Mouse (Mus musculus): ENCODE data around the gene Rassf3. TPM values are rescaled to one million over a fixed set of nuclear protein-coding genes. Genes with fewer than 3 reads are reported as not detected.

Gene Rassf3
- total RNA-seq, 4 experiments from 2014 or later = 9.3 to 20.4 (median 15.3) TPM

GRCm38 (mm10) chr10:121462162-121462881, 13.8 kb downstream of the Rassf3 start:
- DNase-seq (ENCODE audit: low spot score in 2 of 2) = no peak

DNA sequence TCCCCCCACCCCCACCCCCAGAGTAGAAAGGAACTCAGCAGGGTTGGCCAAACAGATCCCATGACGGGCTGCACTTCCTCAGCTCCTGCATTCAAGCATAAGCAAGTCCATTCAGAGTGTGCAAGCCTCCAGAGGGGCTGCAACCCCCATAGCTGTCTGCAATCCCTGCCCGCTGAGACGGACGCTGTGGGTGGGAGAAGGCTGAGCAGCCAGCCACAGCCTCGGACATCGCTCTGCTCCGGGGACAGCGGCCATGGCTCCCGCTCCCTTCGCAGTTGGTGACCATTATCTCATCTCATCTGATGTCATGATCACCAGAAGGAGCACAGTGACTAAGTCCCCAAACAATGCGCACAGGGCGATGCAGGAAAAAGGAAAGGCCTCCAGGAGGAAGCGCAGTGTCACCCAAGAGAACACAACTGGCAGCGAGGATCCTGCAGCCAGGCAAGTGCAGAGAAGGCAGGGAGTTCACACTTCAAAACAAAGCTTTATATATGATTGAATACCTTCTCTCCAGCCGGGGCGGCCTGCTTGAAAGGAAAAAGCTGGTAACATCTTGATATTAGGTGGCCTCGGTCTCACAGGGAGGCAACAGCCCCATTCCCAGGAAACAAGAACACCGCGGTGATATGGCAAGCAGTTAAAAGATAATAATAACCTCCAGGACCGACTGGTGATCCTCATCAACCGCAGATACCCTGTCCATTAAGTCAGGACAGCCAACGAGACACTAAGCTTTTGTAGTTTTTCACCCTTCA, 14.6 kb downstream of the Rassf3 start:
- no peak for DNase-seq (ENCODE audit: low spot score in 2 of 2)

GRCm38 (mm10) chr10:121459124-121459853, 16.9 kb downstream of the Rassf3 start:
- no peak for DNase-seq (ENCODE audit: low spot score in 2 of 2)

- DNase-seq (ENCODE audit: low spot score in 2 of 2) = no peak
Measured at GRCm38 (mm10) chr10:121458408-121458807, 17.7 kb downstream of the Rassf3 start.

GRCm38 (mm10) chr10:121457381-121457780, 18.8 kb downstream of the Rassf3 start:
- DNase-seq (ENCODE audit: low spot score in 2 of 2) = no peak

- DNase-seq (ENCODE audit: low spot score in 2 of 2) = no peak
Measured at GRCm38 (mm10) chr10:121455517-121455916, 20.6 kb downstream of the Rassf3 start.

- DNase-seq (ENCODE audit: low spot score in 2 of 2) = no peak
Measured at GRCm38 (mm10) chr10:121454708-121455475, 21.3 kb downstream of the Rassf3 start.

DNA sequence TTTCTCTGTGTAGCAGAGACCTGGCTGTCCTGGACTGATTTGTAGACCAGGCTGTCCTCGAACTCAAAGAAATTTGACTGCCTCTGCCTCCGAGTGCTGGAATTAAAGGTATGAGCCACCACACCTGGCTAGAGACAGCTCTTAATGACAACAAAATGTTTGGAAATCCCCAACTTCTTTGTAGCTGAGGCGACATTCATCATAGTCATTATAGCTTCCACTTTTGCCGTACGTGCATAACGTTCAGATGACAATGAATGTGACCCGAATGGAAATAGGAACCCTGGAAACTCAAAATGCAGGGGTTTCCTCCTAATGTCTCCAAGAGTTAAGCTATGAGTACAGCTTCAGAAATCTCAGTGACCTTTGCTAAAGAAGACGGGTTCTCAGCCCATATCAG, 22.1 kb downstream of the Rassf3 start:
- no peak for DNase-seq (ENCODE audit: low spot score in 2 of 2)

- no peak for DNase-seq (ENCODE audit: low spot score in 2 of 2)
Measured at GRCm38 (mm10) chr10:121445808-121446207, 30.3 kb downstream of the Rassf3 start.

- no peak for DNase-seq (ENCODE audit: low spot score in 2 of 2)
Measured at GRCm38 (mm10) chr10:121444198-121444597, 31.9 kb downstream of the Rassf3 start.

GRCm38 (mm10) chr10:121443791-121444190, 32.4 kb downstream of the Rassf3 start:
- no peak for DNase-seq (ENCODE audit: low spot score in 2 of 2)

GRCm38 (mm10) chr10:121439310-121439731, 36.8 kb downstream of the Rassf3 start:
- DNase-seq (ENCODE audit: low spot score in 2 of 2) = no peak

GRCm38 (mm10) chr10:121438109-121438508, 38.0 kb downstream of the Rassf3 start:
- DNase-seq (ENCODE audit: low spot score in 2 of 2) = no peak

DNA sequence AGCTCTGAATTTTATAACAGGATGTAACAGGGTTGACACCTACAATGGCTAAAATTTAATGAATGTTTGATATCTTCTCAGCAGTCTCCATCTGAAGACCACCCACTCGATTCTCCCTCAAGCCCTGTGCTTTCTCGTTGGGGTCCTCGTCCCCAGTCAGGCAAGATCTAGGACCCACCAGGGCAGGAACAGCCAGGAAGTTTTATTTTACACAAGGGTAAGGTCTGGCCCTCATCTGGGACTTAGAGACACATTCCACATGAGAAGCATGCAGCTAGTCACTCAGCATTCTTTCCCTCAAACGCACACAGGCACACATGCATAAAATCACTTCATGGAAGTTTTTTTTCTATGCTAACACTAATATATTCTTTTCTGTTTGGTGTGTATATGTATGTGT, 39.5 kb downstream of the Rassf3 start:
- DNase-seq (ENCODE audit: low spot score in 2 of 2) = no peak

DNA sequence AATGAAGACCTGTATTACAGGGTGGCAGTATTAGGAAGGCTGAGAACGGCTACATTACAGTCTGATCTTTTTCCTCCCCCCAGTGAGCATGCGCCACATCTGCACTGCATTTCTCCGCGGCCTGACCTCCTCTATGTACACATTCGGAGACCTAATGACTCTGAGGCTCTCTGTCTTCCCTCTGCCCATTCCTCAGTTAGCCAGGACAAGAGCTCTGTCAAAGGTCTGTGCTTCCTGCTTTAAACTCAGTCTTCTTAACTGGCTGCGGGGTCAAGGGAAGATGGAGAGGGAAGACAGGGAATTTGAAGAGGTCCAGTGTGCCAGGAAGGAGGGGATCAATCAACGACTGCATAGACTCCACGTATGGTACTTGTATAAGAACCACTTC, 39.9 kb downstream of the Rassf3 start:
- no peak for DNase-seq (ENCODE audit: low spot score in 2 of 2)

DNA sequence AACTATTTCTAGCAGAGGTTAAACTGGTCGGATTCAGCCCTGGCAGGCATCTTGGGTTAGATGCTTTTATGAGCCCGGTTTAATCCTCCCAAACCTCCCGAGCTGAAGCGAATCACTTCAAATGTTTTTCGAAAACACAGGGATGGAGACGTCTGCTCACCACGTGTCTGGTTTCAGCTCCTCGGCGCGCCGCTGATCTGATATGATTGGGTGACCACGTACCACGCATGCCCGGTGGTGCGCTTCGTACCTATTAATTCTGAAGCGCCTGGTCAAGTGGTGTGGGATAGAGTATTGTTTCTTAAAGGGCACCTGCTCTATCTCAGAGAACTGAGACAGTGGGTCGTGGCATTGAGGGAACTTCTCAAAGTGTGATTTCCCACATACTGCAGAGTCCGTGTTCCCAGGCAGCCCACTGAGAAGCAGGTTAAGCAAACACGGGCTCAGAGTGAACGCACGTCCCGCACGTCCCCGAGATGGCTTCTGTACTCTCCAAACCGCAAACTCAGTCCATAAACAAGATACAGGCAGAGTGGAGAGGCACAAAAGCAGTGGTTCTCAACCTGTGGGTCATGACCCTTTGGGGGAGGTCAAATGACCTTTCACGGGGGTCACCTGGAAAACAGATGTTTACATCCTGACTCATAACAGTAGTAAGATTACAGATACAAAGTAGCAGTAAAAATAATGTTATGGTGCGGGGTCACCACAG, 40.4 kb downstream of the Rassf3 start:
- no peak for DNase-seq (ENCODE audit: low spot score in 2 of 2)

DNA sequence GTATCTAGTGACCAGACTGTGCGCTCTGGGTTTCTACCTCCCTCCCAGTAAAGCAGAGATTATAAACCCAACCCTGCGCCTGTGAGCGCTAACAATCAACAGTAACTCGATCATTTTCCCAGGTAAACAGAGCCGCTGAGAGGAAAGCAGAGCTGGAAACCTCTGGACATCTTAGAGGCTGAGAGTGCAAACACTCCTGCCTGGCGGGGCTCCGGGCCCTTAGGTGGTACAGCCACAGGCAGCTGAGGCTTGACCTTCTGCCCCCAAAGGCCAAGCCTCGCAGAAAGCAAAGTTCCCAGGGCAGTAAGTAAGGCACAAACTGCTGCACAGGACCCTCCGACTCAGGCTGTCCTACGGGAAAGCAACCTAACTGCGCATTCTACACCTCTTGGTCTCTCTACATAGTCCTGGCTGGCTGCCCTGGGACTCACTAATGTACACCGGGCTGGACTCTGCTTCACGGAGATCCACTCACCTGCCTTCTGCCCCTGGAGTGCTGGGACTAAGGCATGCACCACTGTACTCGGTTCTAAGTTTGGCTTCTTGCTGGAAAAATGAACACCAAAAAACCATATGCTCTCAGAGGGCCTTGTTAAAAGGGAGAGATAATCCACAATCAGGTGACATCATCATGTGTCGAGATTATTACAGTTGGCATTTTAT, 41.6 kb downstream of the Rassf3 start:
- no peak for DNase-seq (ENCODE audit: low spot score in 2 of 2)

GRCm38 (mm10) chr10:121432635-121433280, 43.4 kb downstream of the Rassf3 start:
- no peak for DNase-seq (ENCODE audit: low spot score in 2 of 2)

- DNase-seq (ENCODE audit: low spot score in 2 of 2) = no peak
Measured at GRCm38 (mm10) chr10:121432041-121432634, 44.0 kb downstream of the Rassf3 start.
